Mouse (Mus musculus) small intestine, adult 2 months (tissue): ENCODE results near the gene Slc25a47.

Experiments used
- CTCF ChIP-seq: fragments of 200-500 bp; IDR thresholded peaks from 2 replicates; pipeline ENCODE4 v1.5.1; 2012; ENCODE audit warnings: low read depth, mild to moderate bottlenecking, control low read depth, inconsistent platforms, low read length, moderate library complexity, mixed read lengths; ENCODE audit not compliant: insufficient replicate concordance, insufficient read length; ENCODE audit errors: extremely low read depth
- POLR2A ChIP-seq: fragments of 200-500 bp; IDR thresholded peaks from 2 replicates; pipeline ENCODE4 v1.6.1; 2012; ENCODE audit warnings: low read depth, mild to moderate bottlenecking, control low read depth, inconsistent platforms, low read length, moderate library complexity

DNA sequence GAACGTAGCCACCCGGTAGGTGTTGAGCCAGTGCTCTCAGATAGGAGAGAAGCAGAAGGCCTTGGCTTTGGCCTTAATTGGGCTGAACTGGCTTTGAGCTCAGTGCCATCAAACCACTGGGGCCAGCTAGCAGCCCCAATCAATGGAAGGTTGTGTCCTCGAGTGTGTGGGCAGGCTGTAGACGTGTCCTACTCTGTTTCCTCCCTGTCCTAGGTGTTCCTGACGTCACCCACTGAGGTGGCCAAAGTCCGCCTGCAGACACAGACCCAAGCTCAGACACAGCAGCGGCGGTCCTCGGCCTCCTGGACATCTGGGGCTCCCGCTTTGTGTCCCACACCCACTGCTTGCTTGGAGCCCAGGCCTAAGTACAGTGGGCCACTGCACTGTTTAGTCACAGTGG is 19.2 kb downstream of the Slc25a47 start:
- no peak for TF ChIP-seq CTCF
- TF ChIP-seq POLR2A, result no peak
